Mouse (Mus musculus) kidney, adult 2 months (tissue): ENCODE measurements around the gene Wdr61.

Source experiments
- CTCF ChIP-seq: fragments of 200-500 bp; conservative IDR thresholded peaks from 2 replicates; pipeline ENCODE4 v1.5.1; 2011; ENCODE audit warnings: low read depth, mild to moderate bottlenecking, control low read depth, low read length, moderate library complexity, mixed read lengths; ENCODE audit not compliant: insufficient read depth, insufficient read length
- POLR2A ChIP-seq: fragments of 200-500 bp; IDR thresholded peaks from one replicate; pipeline ENCODE4 v1.6.1; 2011; ENCODE audit warnings: low read depth, low read length, control low read depth

DNA sequence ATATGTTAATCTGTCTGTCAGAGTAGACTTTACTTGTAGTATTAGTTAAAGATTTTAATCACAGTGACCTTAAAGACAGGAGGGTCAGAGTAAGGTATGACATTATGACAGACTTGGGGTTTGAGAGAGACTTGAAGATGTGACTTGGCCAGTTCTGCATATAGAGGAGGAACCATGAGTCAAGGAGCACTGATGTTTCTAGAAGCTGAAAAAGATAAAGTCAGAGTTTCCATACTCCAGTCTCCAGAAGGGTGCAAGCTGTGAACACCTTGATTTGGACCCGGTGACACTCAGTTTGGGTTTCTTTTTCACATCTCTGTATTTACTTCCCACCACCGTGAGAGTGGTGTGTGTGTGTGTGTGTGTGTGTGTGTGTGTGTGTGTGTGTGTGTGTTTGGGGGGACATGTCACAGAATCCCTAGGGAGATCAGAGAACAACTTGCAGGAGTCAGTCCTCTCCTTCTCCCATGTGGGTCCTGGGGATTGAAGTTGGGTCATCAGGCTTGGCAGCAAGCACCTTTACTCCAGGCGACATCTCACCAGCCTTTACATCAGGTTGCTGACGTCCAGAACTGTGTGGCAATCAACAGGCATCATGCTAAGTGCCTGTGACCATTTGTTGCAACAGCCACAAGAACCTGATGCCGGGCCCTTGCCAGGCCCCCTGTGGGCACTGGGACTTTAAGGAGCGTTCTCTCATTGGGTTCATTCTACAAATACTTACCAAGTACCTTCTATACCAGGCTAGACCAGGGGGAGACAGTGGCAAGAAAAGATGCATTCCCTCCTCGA, 50.3 kb downstream of the Wdr61 start:
- TF ChIP-seq CTCF (no peak), POLR2A (no peak)
